Mouse (Mus musculus): Measurements from ENCODE around the gene Gpr45.
A peak's percentile ranks its signal among the peaks of the same experiment; 100 is the strongest.
"Not testable (repeated sequence)": the region's sequence is repeated elsewhere in the genome, so short reads cannot be mapped to it uniquely, and the experiment has no call there.

Gpr45 gene

DNA sequence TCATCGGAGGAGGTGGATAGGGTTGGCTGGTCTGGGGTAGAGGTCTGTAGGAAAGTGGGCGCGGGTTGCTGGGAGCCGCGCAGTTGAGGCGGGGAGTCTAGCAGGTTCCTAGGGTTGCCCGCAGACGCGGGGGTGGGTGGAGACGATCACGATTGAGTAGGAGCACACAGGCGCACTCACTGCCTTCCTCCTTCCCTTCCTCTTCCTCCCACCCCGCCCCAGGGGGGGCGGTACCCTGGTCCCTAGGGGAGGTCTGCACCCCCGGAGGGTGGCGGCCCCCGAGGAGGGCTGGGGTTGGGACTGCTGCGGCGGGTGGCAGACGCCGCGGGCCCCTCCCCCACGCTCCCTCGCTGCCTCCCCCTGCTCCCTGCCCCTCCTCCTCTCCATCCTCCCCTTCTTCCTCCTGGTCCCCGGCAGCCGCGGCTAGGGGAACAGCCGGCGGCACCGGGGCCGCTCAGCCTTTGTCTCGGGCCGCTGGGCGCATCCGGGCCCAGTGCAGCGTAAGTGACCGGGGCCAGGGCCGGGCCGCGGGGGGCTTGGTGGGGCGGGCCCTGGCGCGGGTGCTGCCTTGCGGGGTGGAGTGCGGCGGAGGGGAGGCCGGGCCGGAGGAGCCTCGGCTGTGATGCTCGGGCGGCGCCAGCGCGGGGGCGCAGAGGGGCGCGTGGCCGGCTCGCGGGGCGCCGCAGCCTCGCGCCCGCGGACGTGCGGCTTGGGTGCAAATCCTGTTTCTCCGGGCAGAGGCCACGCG, at the start of gene Gpr45:
Gene Gpr45 (plus strand): TSS at position 139 of the 748 bp plus-strand sequence.
- peak; percentile 31 to 61 for DNase-seq (ENCODE audit: inconsistent age in 2 of 2, low spot score in 1 of 2)

DNA sequence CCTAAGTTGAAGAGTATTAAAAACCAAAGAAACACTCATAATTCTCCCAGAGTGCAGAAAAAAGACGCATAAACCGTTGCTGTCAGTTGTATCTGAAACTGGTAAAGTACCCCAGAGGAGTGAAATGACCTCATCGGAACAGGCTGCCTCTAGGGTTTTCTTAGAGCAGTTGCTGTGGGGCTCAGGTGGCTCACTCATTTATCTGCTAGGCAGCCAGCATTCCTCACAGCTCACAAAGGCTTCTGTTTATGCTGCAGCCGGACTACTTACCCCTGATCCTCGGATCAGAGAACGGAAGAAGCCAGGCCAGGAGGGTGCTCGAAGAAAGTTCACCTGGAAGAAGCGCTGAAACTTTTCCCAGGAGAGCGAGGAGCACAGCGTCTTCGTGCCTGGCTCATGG, 47.5 kb upstream of the Gpr45 start:
- DNase-seq (ENCODE audit: inconsistent age in 2 of 2, low spot score in 1 of 2): no peak

- no peak for DNase-seq (ENCODE audit: inconsistent age in 2 of 2, low spot score in 1 of 2)
Observed at GRCm38 (mm10) chr1:42906696-42907095, 46.0 kb upstream of the Gpr45 start.

DNA sequence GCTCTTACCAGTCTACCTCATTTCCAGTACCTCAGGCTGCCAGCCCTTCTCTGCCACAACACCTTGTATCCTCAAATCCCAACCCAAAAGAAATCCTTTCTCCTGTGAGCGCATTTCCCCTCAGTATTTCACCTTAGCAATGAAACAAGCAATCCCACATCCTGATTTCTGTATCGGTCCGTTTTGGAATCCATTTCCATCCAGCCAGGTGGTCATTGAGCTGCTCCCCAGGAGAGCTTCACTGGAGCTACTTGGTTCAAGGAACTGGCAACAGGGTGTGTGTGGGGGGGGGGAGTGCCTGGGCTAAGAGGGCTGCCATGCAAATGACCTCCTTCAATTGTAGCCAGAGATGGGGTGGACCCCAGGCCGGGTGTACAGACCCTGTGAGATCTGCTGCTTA, 45.5 kb upstream of the Gpr45 start:
- DNase-seq (ENCODE audit: inconsistent age in 2 of 2, low spot score in 1 of 2): no peak

- peak in 1 of 2 experiments; percentile 55 for DNase-seq (ENCODE audit: inconsistent age in 2 of 2, low spot score in 1 of 2)
Observed at GRCm38 (mm10) chr1:42915062-42915461, 37.6 kb upstream of the Gpr45 start.

- DNase-seq (ENCODE audit: inconsistent age in 2 of 2, low spot score in 1 of 2): no peak
Observed at GRCm38 (mm10) chr1:42916719-42917118, 36.0 kb upstream of the Gpr45 start.

GRCm38 (mm10) chr1:42917908-42918307, 34.8 kb upstream of the Gpr45 start:
- DNase-seq (ENCODE audit: inconsistent age in 2 of 2, low spot score in 1 of 2): no peak

GRCm38 (mm10) chr1:42923924-42924323, 28.7 kb upstream of the Gpr45 start:
- DNase-seq (ENCODE audit: inconsistent age in 2 of 2, low spot score in 1 of 2): peak in 1 of 2 experiments; percentile 41

DNA sequence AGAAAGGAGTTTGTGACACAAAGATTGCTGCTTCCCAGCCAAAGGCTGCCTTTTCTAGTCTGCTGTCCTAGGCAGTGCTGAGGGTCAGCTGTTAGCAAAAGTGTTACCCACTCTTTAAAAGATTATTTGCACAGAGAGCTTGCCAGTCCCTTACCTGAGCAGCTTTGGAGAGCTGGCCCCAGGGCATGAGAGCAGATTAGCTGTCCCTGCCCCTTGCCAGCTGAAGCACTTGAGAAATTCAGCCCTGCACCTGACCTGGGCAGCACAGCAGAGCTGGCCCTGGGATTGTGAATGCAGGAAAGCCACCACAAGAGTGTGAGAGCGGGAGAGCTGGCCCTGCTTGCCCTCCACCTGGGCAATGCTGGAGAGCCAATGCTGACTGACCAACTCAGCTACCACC, 19.1 kb upstream of the Gpr45 start:
- peak in 1 of 2 experiments; percentile 8 for DNase-seq (ENCODE audit: inconsistent age in 2 of 2, low spot score in 1 of 2)

GRCm38 (mm10) chr1:42948486-42948885, 4.2 kb upstream of the Gpr45 start:
- DNase-seq (ENCODE audit: inconsistent age in 2 of 2, low spot score in 1 of 2): no peak

DNA sequence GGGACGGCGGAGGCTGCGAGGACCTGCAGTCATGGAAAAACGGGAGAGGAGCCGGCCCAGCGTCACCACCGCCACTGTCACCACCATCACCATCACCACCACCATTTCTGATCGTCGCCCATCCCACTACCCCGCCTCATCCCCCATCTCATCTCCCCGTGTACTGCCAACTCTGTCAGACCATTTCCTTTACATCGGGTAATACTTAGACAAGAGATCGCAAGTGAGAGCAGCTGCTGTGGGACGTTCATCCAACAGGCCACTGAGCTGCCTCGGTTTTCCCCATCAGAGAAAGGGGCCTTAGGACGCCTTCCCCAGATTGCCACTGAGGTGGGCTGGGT, 780 bp downstream of the Gpr45 start:
- DNase-seq (ENCODE audit: inconsistent age in 2 of 2, low spot score in 1 of 2): no peak

GRCm38 (mm10) chr1:42956828-42957227, 4.2 kb downstream of the Gpr45 start:
- no peak for DNase-seq (ENCODE audit: inconsistent age in 2 of 2, low spot score in 1 of 2)

DNA sequence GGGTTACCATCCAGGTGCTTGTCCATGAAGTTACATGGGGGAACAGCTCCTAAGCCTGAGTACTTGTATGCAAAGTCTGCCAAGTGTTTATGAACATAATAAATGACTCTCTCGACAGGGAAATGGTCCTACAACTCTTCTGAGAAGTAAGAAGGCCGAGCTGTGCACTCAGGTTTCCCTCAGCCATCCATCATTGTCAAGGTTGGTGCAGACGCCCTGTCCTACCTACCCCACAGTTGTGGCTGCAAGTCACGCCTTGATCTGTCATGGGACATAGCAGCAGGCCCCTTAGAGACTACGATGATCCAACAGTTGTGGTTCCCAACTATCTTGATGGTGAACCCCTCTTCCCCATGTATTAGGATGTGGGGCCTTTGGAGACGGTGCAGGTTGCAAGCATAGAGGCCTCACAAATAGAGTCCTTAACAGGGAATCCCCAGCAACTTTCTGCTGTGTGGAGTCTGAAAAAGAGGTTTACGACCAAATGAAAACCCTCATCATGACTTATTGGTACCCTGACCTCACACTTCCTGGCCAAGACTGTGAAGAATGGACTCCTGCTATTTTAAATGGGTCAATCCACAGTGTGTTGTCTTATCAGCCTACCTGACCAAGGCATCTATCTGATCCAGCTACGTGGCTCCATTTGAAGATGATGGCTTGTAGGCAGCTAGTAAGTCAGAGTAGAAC, 30.6 kb downstream of the Gpr45 start:
- no peak for DNase-seq (ENCODE audit: inconsistent age in 2 of 2, low spot score in 1 of 2)

GRCm38 (mm10) chr1:42984119-42984518, 31.4 kb downstream of the Gpr45 start:
- no peak for DNase-seq (ENCODE audit: inconsistent age in 2 of 2, low spot score in 1 of 2)

DNA sequence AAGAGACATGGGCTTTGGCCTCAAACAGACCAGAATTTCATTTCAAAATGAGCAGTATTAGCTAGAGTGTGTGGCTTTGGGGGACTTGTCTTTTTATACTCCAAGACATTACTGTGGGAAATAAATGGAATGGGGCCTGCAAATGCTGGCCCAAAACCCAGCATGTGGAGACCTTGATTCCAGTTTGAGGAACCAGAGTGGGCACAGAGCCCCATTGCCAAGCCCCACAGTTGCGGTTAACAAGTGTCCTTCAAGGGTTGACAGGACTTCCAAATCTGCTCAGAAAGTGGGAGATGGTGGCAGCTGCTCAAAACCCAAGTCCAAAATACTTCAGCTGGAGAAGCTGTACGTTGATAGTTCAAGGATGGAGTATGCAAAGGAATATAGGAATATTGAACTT, 36.3 kb downstream of the Gpr45 start:
- DNase-seq (ENCODE audit: inconsistent age in 2 of 2, low spot score in 1 of 2): peak; percentile 22 to 60

DNA sequence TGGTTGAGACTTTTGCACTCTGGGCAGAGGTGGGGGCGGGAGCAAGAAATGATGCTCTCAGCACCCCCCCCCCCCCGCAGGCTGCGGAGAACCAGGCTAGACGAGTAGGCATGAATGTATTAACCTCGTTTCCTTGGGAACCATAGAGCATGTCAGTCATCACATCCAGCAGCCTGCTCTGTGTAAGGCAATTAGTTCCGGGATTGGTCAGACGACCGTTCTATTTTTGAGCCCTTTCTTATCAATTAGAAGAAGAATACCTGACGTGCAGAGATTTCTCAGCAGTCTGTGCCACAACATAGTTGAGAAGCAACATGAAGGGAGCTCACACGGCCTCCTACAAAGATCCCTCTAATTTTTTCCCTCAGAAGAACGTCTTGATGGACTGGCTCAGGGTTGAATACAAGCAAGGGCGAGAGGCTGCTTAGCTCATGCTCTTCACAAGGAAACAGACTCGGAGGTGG, 53.4 kb downstream of the Gpr45 start:
- no peak for DNase-seq (ENCODE audit: inconsistent age in 2 of 2, low spot score in 1 of 2)

DNA sequence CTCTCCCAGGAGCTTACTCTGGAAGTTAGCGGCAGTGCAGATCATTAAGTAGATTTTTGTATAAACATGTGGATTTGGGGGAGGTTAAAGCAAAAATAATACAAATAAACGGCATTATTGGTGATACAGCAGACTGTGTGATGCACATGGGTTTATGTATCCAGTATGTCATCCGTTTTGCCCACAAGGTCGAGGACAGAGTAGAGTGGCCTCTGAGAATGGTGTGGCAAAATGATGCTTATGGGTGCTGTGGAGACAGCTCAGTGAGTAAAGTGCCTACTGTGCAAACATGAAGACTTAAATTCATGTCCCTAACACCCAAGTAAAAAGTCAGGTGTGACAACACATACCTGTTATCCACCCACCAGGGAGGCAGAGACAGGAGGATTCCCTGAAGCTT, 53.9 kb downstream of the Gpr45 start:
- DNase-seq (ENCODE audit: inconsistent age in 2 of 2, low spot score in 1 of 2): no peak

- DNase-seq (ENCODE audit: inconsistent age in 2 of 2, low spot score in 1 of 2): no peak
Observed at GRCm38 (mm10) chr1:43010461-43010860, 57.8 kb downstream of the Gpr45 start.

GRCm38 (mm10) chr1:43015153-43015685, 62.5 kb downstream of the Gpr45 start:
- not testable (repeated sequence) for DNase-seq (ENCODE audit: inconsistent age in 2 of 2, low spot score in 1 of 2)

GRCm38 (mm10) chr1:43036014-43036413, 83.3 kb downstream of the Gpr45 start:
- DNase-seq (ENCODE audit: inconsistent age in 2 of 2, low spot score in 1 of 2): no peak

- no peak for DNase-seq (ENCODE audit: inconsistent age in 2 of 2, low spot score in 1 of 2)
Observed at GRCm38 (mm10) chr1:43042271-43042670, 89.6 kb downstream of the Gpr45 start.
